ENCODE assay signal across 7 mouse cellular contexts in the genomic region with DNA sequence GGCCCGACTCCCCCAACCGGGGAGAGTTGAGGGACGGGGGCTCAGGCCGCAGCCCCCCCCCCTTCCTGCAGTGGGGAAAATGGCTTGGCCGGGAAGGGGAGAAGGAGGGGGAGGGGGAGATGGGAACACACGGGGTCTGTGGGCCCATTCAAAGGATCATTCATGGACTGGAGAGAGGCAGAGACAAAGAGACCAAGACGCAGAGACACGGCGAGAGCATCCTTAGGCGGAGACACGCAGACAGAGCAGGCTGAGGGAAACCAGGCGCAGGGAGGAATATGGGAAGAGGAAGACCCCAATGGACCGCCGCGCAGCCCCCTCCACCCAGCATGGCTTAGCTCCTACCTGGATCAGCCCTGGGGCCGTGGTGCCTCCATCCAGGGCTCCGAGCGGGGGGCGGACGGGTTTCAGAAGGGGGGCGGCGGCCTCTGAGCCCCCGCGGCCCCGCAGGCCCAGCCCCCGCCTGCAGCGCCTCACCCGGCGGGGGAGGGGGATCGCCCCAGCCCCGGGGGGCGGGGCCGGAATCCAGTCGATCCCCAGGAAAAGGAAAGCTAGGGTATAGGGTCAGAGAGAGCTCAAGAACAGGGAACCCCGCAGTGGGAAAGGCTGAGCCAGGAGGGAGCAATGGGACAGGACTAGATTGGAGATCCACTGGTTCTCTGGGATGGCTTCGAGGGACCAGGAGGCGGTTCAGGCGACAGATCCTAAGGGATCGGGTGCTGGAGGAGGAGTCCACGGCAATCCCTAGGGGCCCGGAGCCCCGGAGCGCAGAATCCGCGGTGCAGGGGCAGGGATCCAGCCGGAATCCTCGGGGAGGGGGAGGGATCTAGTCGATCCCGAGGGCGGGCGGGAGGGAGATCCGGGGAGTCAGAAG. TPM values are rescaled to one million over a fixed set of nuclear protein-coding genes. Genes with fewer than 3 reads are reported as not detected.
DNase-seq lines count a peak whose midpoint lies in the region; ATAC-seq and TF ChIP-seq lines count a peak whose summit lies in the region.

No protein-coding gene starts in this region.

- WGBS in liver, postnatal 0 days (ENCODE audit: insufficient replicate concordance), result 3% methylated on average over 38 of the region's 52 CpGs
- 6% methylated on average over 49 of the region's 52 CpGs for WGBS in small intestine, adult 2 months

- no peak for TF ChIP-seq EP300 in liver, postnatal 0 days (IDR thresholded peaks at IDR 0.05; ENCODE audit: low read depth)

- H3K36me3 ChIP-seq in ES-E14 (ENCODE audit: control insufficient read depth, insufficient read depth, low read length, poor library complexity, severe bottlenecking), result no peaks in the 10 kb centered on the region
- H3K36me3 ChIP-seq in liver, postnatal 0 days (replicated peaks; ENCODE audit: insufficient read depth, low read length), result 0 out of 2 replicates have a peak, but pooled peaks cover 4% of the 10 kb centered on the region
- H3K36me3 ChIP-seq in small intestine, adult 2 months (ENCODE audit: control insufficient read depth, insufficient read depth, low read length), result no peaks in the 10 kb centered on the region

- peak; percentile 44 for DNase-seq in CD4-positive helper T cell, adult 2 months (ENCODE audit: low read depth, low spot score)
- no peak for DNase-seq in ES-E14 (ENCODE audit: low read depth, low spot score)
- DNase-seq in embryo, embryonic 9.5 days (ENCODE audit: extremely low spot score), result peak; percentile 59
- DNase-seq in heart, adult 9 months (ENCODE audit: low spot score in 2 of 2), result peak; percentile 50 to 64
- peak; percentile 63 for DNase-seq in kidney, postnatal 10 days
- DNase-seq in liver, postnatal 0 days, result no peak

- H3K4me1 ChIP-seq in ES-E14 (ENCODE audit: control insufficient read depth in 2 of 2, insufficient read depth in 2 of 2, low read length in 2 of 2, poor library complexity in 1 of 2), result peaks cover 0 to 1% of the 10 kb centered on the region in 2 experiments; a peak in 1 of 4 replicates
- H3K4me1 ChIP-seq in liver, postnatal 0 days (ENCODE audit: insufficient read depth), result peaks cover 46% of the 10 kb centered on the region
- peaks cover 4% of the 10 kb centered on the region for H3K4me1 ChIP-seq in small intestine, adult 2 months (ENCODE audit: control insufficient read depth, insufficient read depth, insufficient read length, low read length)

- peaks cover 39% of the 10 kb centered on the region for H3K27me3 ChIP-seq in liver, postnatal 0 days (ENCODE audit: insufficient read depth, low read length)
- H3K27me3 ChIP-seq in small intestine, adult 2 months (ENCODE audit: control insufficient read depth, insufficient read depth, low read length), result peaks cover 12% of the 10 kb centered on the region

- H3K9ac ChIP-seq in ES-E14 (ENCODE audit: insufficient read depth, low read depth, low read length, poor library complexity, severe bottlenecking), result peak overlapping the region; percentile 77
- H3K9ac ChIP-seq in liver, postnatal 0 days (replicated peaks), result peak overlapping the region; percentile 66

- TF ChIP-seq POLR2A in small intestine, adult 2 months (IDR thresholded peaks at IDR 0.05; ENCODE audit: low read depth, low read length), result no peak

- in situ Hi-C loops in ES-E14 (cut with MboI; ENCODE audit: low sequenced_read_pairs in 2 of 2, unreplicated experiment in 2 of 2), result no loop called here

- peak overlapping the region; percentile 99 for H3K4me2 ChIP-seq in liver, postnatal 0 days (ENCODE audit: low read depth, low read length)

- no peak for ATAC-seq in liver, postnatal 0 days

- no peak overlapping the region for H3K27ac ChIP-seq in ES-E14 (ENCODE audit: insufficient read depth, low read depth, low read length, poor library complexity, severe bottlenecking)
- 0 out of 2 replicates have a peak overlapping the region, but pooled peaks have one; percentile 12 for H3K27ac ChIP-seq in liver, postnatal 0 days (ENCODE audit: low read depth)
- no peak overlapping the region for H3K27ac ChIP-seq in small intestine, adult 2 months (ENCODE audit: insufficient read depth, low read depth, low read length)

- no peaks in the 10 kb centered on the region for H3K9me3 ChIP-seq in ES-E14 (ENCODE audit: control insufficient read depth, insufficient read depth, low read depth, low read length)
- no peaks in the 10 kb centered on the region for H3K9me3 ChIP-seq in liver, postnatal 0 days (ENCODE audit: low read length)

- no peak for TF ChIP-seq CTCF in liver, postnatal 0 days (IDR thresholded peaks at IDR 0.05; ENCODE audit: low read depth)
- TF ChIP-seq CTCF in small intestine, adult 2 months (IDR thresholded peaks at IDR 0.05; ENCODE audit: extremely low read depth, insufficient read length, insufficient replicate concordance, low read depth, low read length), result no peak

- peak overlapping the region; percentile 85 to 100 for H3K4me3 ChIP-seq in ES-E14 (ENCODE audit: insufficient read depth in 1 of 2, low read depth in 1 of 2, low read length in 2 of 2, poor library complexity in 1 of 2, severe bottlenecking in 1 of 2)
- H3K4me3 ChIP-seq in liver, postnatal 0 days (ENCODE audit: low read depth, low read length), result peak overlapping the region; percentile 71
- peak overlapping the region; percentile 76 for H3K4me3 ChIP-seq in small intestine, adult 2 months (ENCODE audit: low read depth, low read length)

TF ChIP-seq in ES-E14, 5 proteins besides CTCF, POLR2A, EP300 and RAD21:
- TF ChIP-seq ZNF384 (IDR thresholded peaks at IDR 0.05; ENCODE audit: low read depth, low read length) (no peak), ZC3H11A (IDR thresholded peaks at IDR 0.05; ENCODE audit: borderline replicate concordance, low read depth, low read length) (no peak), CHD2 (IDR thresholded peaks at IDR 0.05; ENCODE audit: low read depth, low read length) (no peak), MAFK (IDR thresholded peaks at IDR 0.05; ENCODE audit: insufficient read depth, low read depth, low read length) (no peak), HCFC1 (IDR thresholded peaks at IDR 0.05; ENCODE audit: borderline replicate concordance, insufficient read depth, low read length) (no peak)

RNA-seq across cellular contexts. Expression of a gene that starts 0.6 kb away (rescaled TPM):
- total RNA-seq in ES-E14 (2012; rRNA removed), result 8.9 and 9.5 TPM in 2 replicates
- 0.60 and 0.75 TPM in 2 replicates for polyA plus RNA-seq in liver, postnatal 0 days (2015; fragmentation: Nextera tagmentation; extraction: Ambion mirVana)
- 11.1 and 12.0 TPM in 2 replicates for polyA plus RNA-seq in small intestine, adult 2 months (2012; rRNA removed)

RNA-seq across cellular contexts. Expression of a gene that starts 1.4 kb away (rescaled TPM):
- total RNA-seq in ES-E14 (2012; rRNA removed), result 88.9 and 90.7 TPM in 2 replicates
- polyA plus RNA-seq in liver, postnatal 0 days (2015; fragmentation: Nextera tagmentation; extraction: Ambion mirVana), result 412 and 418 TPM in 2 replicates
- 98.8 and 99.3 TPM in 2 replicates for polyA plus RNA-seq in small intestine, adult 2 months (2012; rRNA removed)

RNA-seq across cellular contexts. Expression of a gene that starts 9.2 kb away (rescaled TPM):
- total RNA-seq in ES-E14 (2012; rRNA removed), result 7.0 and 7.2 TPM in 2 replicates
- polyA plus RNA-seq in liver, postnatal 0 days (2015; fragmentation: Nextera tagmentation; extraction: Ambion mirVana), result 20.8 and 23.1 TPM in 2 replicates
- 14.6 and 29.3 TPM in 2 replicates for polyA plus RNA-seq in small intestine, adult 2 months (2012; rRNA removed)

RNA-seq across cellular contexts. Expression of a gene that starts 15.0 kb away (rescaled TPM):
- total RNA-seq in ES-E14 (2012; rRNA removed), result 0.27 TPM in 1 of 2 replicates, not detected in the other
- not detected in 2 replicates for polyA plus RNA-seq in liver, postnatal 0 days (2015; fragmentation: Nextera tagmentation; extraction: Ambion mirVana)
- not detected in 2 replicates for polyA plus RNA-seq in small intestine, adult 2 months (2012; rRNA removed)

RNA-seq across cellular contexts. Expression of a gene that starts 18.7 kb away (rescaled TPM):
- not detected in 2 replicates for total RNA-seq in ES-E14 (2012; rRNA removed)
- not detected in 2 replicates for polyA plus RNA-seq in liver, postnatal 0 days (2015; fragmentation: Nextera tagmentation; extraction: Ambion mirVana)
- not detected in 2 replicates for polyA plus RNA-seq in small intestine, adult 2 months (2012; rRNA removed)

Comparison
In these comparisons a context has a peak if more than half of its experiments do, and no peak if none do; other contexts are left out.
1. DNase-seq: peak in CD4-positive helper T cell, adult 2 months (single experiment), embryo, embryonic 9.5 days (single experiment), heart, adult 9 months (2 of 2) and kidney, postnatal 10 days (single experiment); none in ES-E14 (single experiment) and liver, postnatal 0 days (single experiment).
2. Peak in every context shown above with its lines, with median percentiles within 50 percentile points of each other: H3K4me3 ChIP-seq.